Mouse (Mus musculus) forebrain, embryonic 11.5 days (tissue): Measurements from ENCODE around the gene Zfp457. TPM values are rescaled to one million over a fixed set of nuclear protein-coding genes. Genes with fewer than 3 reads are reported as not detected.
"Not testable (repeated sequence)": the region's sequence is repeated elsewhere in the genome, so short reads cannot be mapped to it uniquely, and the experiment has no call there.

Source experiments
- ATAC-seq: fragments of 200-750 bp; cut with Nextera tagmentation; replicated peaks from 2 replicates; pipeline ENCODE4 v1.8.0; 2017; ENCODE audit warnings: moderate TSS enrichment; ENCODE audit not compliant: low FRiP score
- DNase-seq: peaks from one replicate; pipeline ENCODE4 v3.0.0-alpha.2; 2017; ENCODE audit warnings: low spot score
- H3K27ac ChIP-seq: fragments of 300-500 bp; sonication (generic); 2 replicates; pipeline ENCODE4 v1.5.1; 2014; ENCODE audit warnings: low read depth, low read length
- H3K27me3 ChIP-seq: fragments of 300-500 bp; sonication (generic); 2 replicates; pipeline ENCODE4 v1.6.1; 2014; ENCODE audit warnings: mild to moderate bottlenecking, low read length, mixed read lengths; ENCODE audit not compliant: control insufficient read depth, insufficient read depth
- H3K36me3 ChIP-seq: fragments of 300-500 bp; sonication (generic); 2 replicates; pipeline ENCODE4 v1.6.1; 2014; ENCODE audit warnings: mild to moderate bottlenecking, low read length, moderate library complexity, mixed read lengths; ENCODE audit not compliant: control insufficient read depth, insufficient read depth
- H3K4me1 ChIP-seq: fragments of 300-500 bp; sonication (generic); replicated peaks from 2 replicates; pipeline ENCODE4 v1.6.1; 2014; ENCODE audit warnings: low read length, mixed read lengths; ENCODE audit not compliant: control insufficient read depth, insufficient read depth
- H3K4me2 ChIP-seq: fragments of 300-500 bp; sonication (generic); 2 replicates; pipeline ENCODE4 v1.6.1; 2014; ENCODE audit warnings: low read depth, mild to moderate bottlenecking, low read length, moderate library complexity, mixed read lengths; ENCODE audit not compliant: severe bottlenecking
- H3K4me3 ChIP-seq: fragments of 300-500 bp; sonication (generic); 2 replicates; pipeline ENCODE4 v1.5.1; 2014; ENCODE audit warnings: low read depth, low read length
- H3K9ac ChIP-seq: fragments of 300-500 bp; sonication (generic); 2 replicates; pipeline ENCODE4 v1.6.1; 2014; ENCODE audit warnings: low read length
- H3K9me3 ChIP-seq: fragments of 300-500 bp; sonication (generic); 2 replicates; pipeline ENCODE4 v1.6.1; 2016; ENCODE audit warnings: low read length, mixed read lengths; ENCODE audit not compliant: control insufficient read depth
- WGBS: fragments of 180-500 bp; shearing (Covaris S2); extraction: QIAGEN DNeasy Blood & Tissue Kit; methylation state at CpG from one replicate; pipeline ENCODE4 v1.1.7; 2014; 5-methylcytosine and 5-hydroxymethylcytosine counted together
- polyA plus RNA-seq: library from polyadenylated mRNA; unstranded; fragments of >200 nt; fragmentation: Nextera tagmentation; extraction: Ambion mirVana; gene quantifications from 2 replicates; pipeline ENCODE4 v1.2.1, GENCODE M21; 2014

Zfp457 gene
- 0.36 and 0.56 TPM in 2 replicates for polyA plus RNA-seq

DNA sequence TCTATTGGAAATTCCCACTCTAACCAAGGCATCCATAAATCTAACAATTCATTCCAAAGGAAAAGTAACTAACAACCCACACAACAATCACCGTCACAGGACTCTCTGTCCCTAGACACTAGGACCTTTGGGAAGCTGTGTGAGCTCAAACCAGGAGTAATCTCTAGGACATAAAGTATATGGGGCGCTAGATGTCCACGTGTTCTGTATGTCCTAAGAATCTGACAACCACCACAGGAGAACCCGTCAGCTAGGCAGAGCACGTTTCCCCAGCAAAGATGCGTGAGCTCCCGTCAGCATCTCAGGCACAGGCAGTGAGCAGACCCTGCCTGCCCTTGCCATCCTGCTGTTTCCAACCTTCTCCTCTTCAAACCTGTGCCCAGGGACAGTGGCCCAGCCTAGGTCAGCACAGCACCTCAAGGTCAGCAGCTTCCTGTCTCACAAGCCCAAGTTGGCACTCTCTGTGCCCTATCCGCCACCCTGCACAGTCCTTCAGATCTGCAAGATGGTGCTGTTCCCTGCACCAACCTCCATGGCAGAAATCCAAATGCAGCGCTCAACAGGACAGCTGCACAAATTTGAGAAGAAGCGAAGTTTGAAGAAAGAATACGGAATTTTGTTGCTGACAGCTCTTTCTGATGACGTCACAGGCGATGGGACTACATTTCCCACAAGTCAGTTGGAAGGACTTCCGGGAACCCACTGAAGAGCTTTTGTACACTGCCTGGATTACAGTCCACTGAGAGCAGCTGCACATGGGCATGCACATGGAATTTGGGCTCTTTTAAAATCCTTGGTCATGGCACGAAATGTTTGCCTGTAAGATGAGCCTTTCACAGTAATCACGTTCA is at the start of gene Zfp457:
Gene Zfp457 (minus strand): TSS at position 664 of the 851 bp plus-strand sequence.
- Histone ChIP-seq H3K4me1 (no peaks in the 10 kb centered on the region), H3K36me3 (no peaks in the 10 kb centered on the region), H3K4me2 (peak within 1 kb of the TSS; percentile 87), H3K27ac (no peak within 1 kb of the TSS), H3K9ac (peak within 1 kb of the TSS; percentile 72), H3K27me3 (no peaks in the 10 kb centered on the region), H3K9me3 (no peaks in the 10 kb centered on the region), H3K4me3 (peak within 1 kb of the TSS; percentile 58)
- 16% methylated on average over 16 of the region's 16 CpGs for WGBS
- ATAC-seq (peak; percentile 99), DNase-seq (peak; percentile 79)

GRCm38 (mm10) chr13:67351854-67352253 is 45.6 kb upstream of the Zfp457 start:
- Histone ChIP-seq H3K9ac (no peak overlapping the region), H3K4me1 (no peaks in the 10 kb centered on the region), H3K27me3 (no peaks in the 10 kb centered on the region), H3K4me2 (no peak overlapping the region), H3K9me3 (no peaks in the 10 kb centered on the region), H3K36me3 (no peaks in the 10 kb centered on the region), H3K27ac (no peak overlapping the region), H3K4me3 (no peak overlapping the region)
- no peak for ATAC-seq
- DNase-seq = no peak

GRCm38 (mm10) chr13:67343422-67343821 is 37.1 kb upstream of the Zfp457 start:
- no peak overlapping the region for H3K27ac ChIP-seq
- no peaks in the 10 kb centered on the region for H3K27me3 ChIP-seq
- H3K9me3 ChIP-seq = no peaks in the 10 kb centered on the region
- 93% methylated on average over 2 of the region's 2 CpGs for WGBS
- no peaks in the 10 kb centered on the region for H3K36me3 ChIP-seq
- no peak for ATAC-seq
- H3K9ac ChIP-seq = no peak overlapping the region
- DNase-seq = no peak
- H3K4me2 ChIP-seq = no peak overlapping the region
- no peaks in the 10 kb centered on the region for H3K4me1 ChIP-seq
- no peak overlapping the region for H3K4me3 ChIP-seq

- Histone ChIP-seq H3K27me3 (no peaks in the 10 kb centered on the region), H3K4me3 (peak overlapping the region; percentile 47), H3K4me2 (peak overlapping the region; percentile 52), H3K27ac (no peak overlapping the region), H3K9me3 (no peaks in the 10 kb centered on the region), H3K36me3 (no peaks in the 10 kb centered on the region), H3K9ac (peak overlapping the region; percentile 60), H3K4me1 (no peaks in the 10 kb centered on the region)
- 68% methylated on average over 1 of the region's 1 CpGs for WGBS
- ATAC-seq (peak; percentile 43), DNase-seq (no peak)
These were observed 26.6 kb upstream of the Zfp457 start for GRCm38 (mm10) chr13:67332877-67333276.

- H3K9ac ChIP-seq = peak within 1 kb of the TSS; percentile 60
- H3K27ac ChIP-seq = no peak within 1 kb of the TSS
- no peaks in the 10 kb centered on the region for H3K36me3 ChIP-seq
- no peaks in the 10 kb centered on the region for H3K4me1 ChIP-seq
- H3K4me3 ChIP-seq = peak within 1 kb of the TSS; percentile 47
- peak; percentile 73 for DNase-seq
- WGBS = 21% methylated on average over 17 of the region's 17 CpGs
- H3K27me3 ChIP-seq = no peaks in the 10 kb centered on the region
- H3K4me2 ChIP-seq = peak within 1 kb of the TSS; percentile 52
- peak; percentile 91 for ATAC-seq
- no peaks in the 10 kb centered on the region for H3K9me3 ChIP-seq
These were observed 25.9 kb upstream of the Zfp457 start, which contains the start of gene Zfp595 for GRCm38 (mm10) chr13:67332019-67332724. Gene Zfp595 (minus strand): TSS chr13:67332570.

DNA sequence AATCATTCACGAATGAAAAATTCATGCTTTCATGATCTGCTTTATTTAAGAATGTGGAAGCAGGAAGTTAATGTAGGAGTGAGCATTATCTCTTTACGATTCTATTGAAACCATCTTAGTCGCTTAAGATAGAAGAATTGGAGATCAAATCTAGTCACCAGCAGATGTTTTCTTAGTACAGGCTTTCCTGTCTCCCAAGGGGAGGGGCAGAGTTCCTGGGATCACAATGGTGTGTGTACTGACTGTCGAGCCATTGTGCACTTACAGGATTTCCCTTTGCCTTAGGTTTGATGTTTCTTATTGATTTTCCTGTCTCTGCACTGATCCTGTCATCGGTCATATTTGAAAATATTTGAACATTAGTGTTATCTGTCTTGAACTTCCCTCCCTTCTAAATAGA is 433 bp upstream of the Zfp457 start:
- Histone ChIP-seq H3K27ac (no peak overlapping the region), H3K36me3 (no peaks in the 10 kb centered on the region), H3K4me3 (peak overlapping the region; percentile 58), H3K9ac (peak overlapping the region; percentile 72), H3K9me3 (no peaks in the 10 kb centered on the region), H3K4me1 (no peaks in the 10 kb centered on the region), H3K4me2 (peak overlapping the region; percentile 87), H3K27me3 (no peaks in the 10 kb centered on the region)
- ATAC-seq (peak; percentile 56), DNase-seq (no peak)
- WGBS = 35% methylated on average over 5 of the region's 5 CpGs

GRCm38 (mm10) chr13:67278314-67278713 is 28.0 kb downstream of the Zfp457 start, which contains the start of gene Zfp458:
Gene Zfp458 (minus strand): TSS chr13:67278466.
- 53% methylated on average over 7 of the region's 7 CpGs for WGBS
- Histone ChIP-seq H3K9me3 (no peaks in the 10 kb centered on the region), H3K4me3 (no peak within 1 kb of the TSS), H3K4me2 (no peak within 1 kb of the TSS), H3K27ac (no peak within 1 kb of the TSS), H3K27me3 (no peaks in the 10 kb centered on the region), H3K4me1 (no peaks in the 10 kb centered on the region), H3K36me3 (no peaks in the 10 kb centered on the region), H3K9ac (no peak within 1 kb of the TSS)
- no peak for DNase-seq
- ATAC-seq = no peak

GRCm38 (mm10) chr13:67269383-67270065 is 36.8 kb downstream of the Zfp457 start:
- Histone ChIP-seq H3K4me2 (peak overlapping the region; percentile 54), H3K4me3 (peak overlapping the region; percentile 68), H3K9ac (peak overlapping the region; percentile 64)
- not testable (repeated sequence) for H3K27ac ChIP-seq, H3K9me3 ChIP-seq, DNase-seq, H3K36me3 ChIP-seq, H3K4me1 ChIP-seq, H3K27me3 ChIP-seq
- 53% methylated on average over 8 of the region's 9 CpGs for WGBS
- peak; percentile 65 for ATAC-seq
